ENCODE assay signal across 9 mouse cellular contexts in genomic region chr10:117793436-117794030, GRCm38 (mm10). TPM values are rescaled to one million over a fixed set of nuclear protein-coding genes. Genes with fewer than 3 reads are reported as not detected.
DNase-seq lines count a peak whose midpoint lies in the region; ATAC-seq and TF ChIP-seq lines count a peak whose summit lies in the region.
"Had no signal": no experiment of that assay in that cellular context is flagged by ENCODE, and none has a peak within 500 bp of the region (broad histone marks: within the 10 kb centered on the region; RNA-seq: fewer than 3 reads in every experiment).

No protein-coding gene starts in this region.

- peaks cover 10% of the 10 kb centered on the region for H3K4me1 ChIP-seq in embryonic fibroblast, embryonic 13.5 days (ENCODE audit: control insufficient read depth, insufficient read depth, low read length)
- H3K4me1 ChIP-seq in liver, embryonic 12.5 days = peaks cover 30% of the 10 kb centered on the region

- H3K27me3 ChIP-seq in liver, embryonic 12.5 days (replicated peaks) = no peaks in the 10 kb centered on the region
- H3K27me3 ChIP-seq: Patski had no signal

- peak overlapping the region; percentile 83 for H3K4me2 ChIP-seq in liver, embryonic 12.5 days

- peaks cover 3% of the 10 kb centered on the region; the same call in 1 of the 2 replicates for H3K9me3 ChIP-seq in liver, embryonic 12.5 days (replicated peaks)

- H3K9ac ChIP-seq in liver, embryonic 12.5 days = peak overlapping the region; percentile 56

- WGBS in liver, embryonic 12.5 days (ENCODE audit: insufficient replicate concordance) = 57% methylated on average over 11 of the region's 11 CpGs

- H3K36me3 ChIP-seq in liver, embryonic 12.5 days = peaks cover 19% of the 10 kb centered on the region

- peak; percentile 12 for DNase-seq in embryo, embryonic 10.5 days (ENCODE audit: low spot score)
- no peak for DNase-seq in embryo, embryonic 10 days (ENCODE audit: low spot score)
- DNase-seq in A20 (ENCODE audit: low read depth, low spot score) = peak; percentile 46
- DNase-seq in right cerebral cortex, postnatal 25 days = no peak
- DNase-seq in kidney, postnatal 25 days = no peak
- DNase-seq in kidney, postnatal 36 days = no peak

- H3K27ac ChIP-seq in embryonic fibroblast, embryonic 13.5 days (ENCODE audit: insufficient read depth, low read length) = peak overlapping the region; percentile 71
- peak overlapping the region; percentile 84 for H3K27ac ChIP-seq in liver, embryonic 12.5 days

- TF ChIP-seq CTCF in embryonic fibroblast, embryonic 13.5 days (IDR thresholded peaks at IDR 0.05; ENCODE audit: borderline replicate concordance, insufficient read depth, low read length) = no peak

- TF ChIP-seq POLR2A in embryonic fibroblast, embryonic 13.5 days (IDR thresholded peaks at IDR 0.05; ENCODE audit: low read depth, low read length) = no peak; the same call in 1 of the 2 replicates

- no peak overlapping the region for H3K4me3 ChIP-seq in embryonic fibroblast, embryonic 13.5 days (ENCODE audit: insufficient read depth, low read length)
- peak overlapping the region; percentile 95 for H3K4me3 ChIP-seq in liver, embryonic 12.5 days

- no peak for ATAC-seq in liver, embryonic 12.5 days

RNA-seq across cellular contexts. Expression of gene Nup107, which starts 1.0 kb away (rescaled TPM):
- 61.7 and 70.3 TPM in 2 replicates for polyA plus RNA-seq in embryonic fibroblast, embryonic 13.5 days (2011; ENCODE audit: insufficient read length, low read depth, missing spikeins)
- polyA plus RNA-seq in liver, embryonic 12.5 days (2016; fragmentation: Nextera tagmentation; extraction: Ambion mirVana) = 80.3 and 81.3 TPM in 2 replicates

RNA-seq across cellular contexts. Expression of gene Slc35e3, which starts 47.4 kb away (rescaled TPM):
- polyA plus RNA-seq in embryonic fibroblast, embryonic 13.5 days (2011; ENCODE audit: insufficient read length, low read depth, missing spikeins) = 26.1 and 28.9 TPM in 2 replicates
- polyA plus RNA-seq in liver, embryonic 12.5 days (2016; fragmentation: Nextera tagmentation; extraction: Ambion mirVana) = 5.2 and 5.3 TPM in 2 replicates

RNA-seq across cellular contexts. Expression of gene Rap1b, which starts 52.3 kb away (rescaled TPM):
- 186 and 209 TPM in 2 replicates for polyA plus RNA-seq in embryonic fibroblast, embryonic 13.5 days (2011; ENCODE audit: insufficient read length, low read depth, missing spikeins)
- 174 and 185 TPM in 2 replicates for polyA plus RNA-seq in liver, embryonic 12.5 days (2016; fragmentation: Nextera tagmentation; extraction: Ambion mirVana)

Comparison
In these comparisons a context has a peak if more than half of its experiments do, and no peak if none do; other contexts are left out.
1. DNase-seq: peak in embryo, embryonic 10.5 days (single experiment) and A20 (single experiment); none in embryo, embryonic 10 days (single experiment), right cerebral cortex, postnatal 25 days (single experiment), kidney, postnatal 25 days (0 of 2) and kidney, postnatal 36 days (0 of 2).